In genomic region chr14:12208554-12208953, GRCm38 (mm10) we compare ENCODE assay signal across 9 mouse cellular contexts.
DNase-seq lines count a peak whose midpoint lies in the region; ATAC-seq and TF ChIP-seq lines count a peak whose summit lies in the region.
"Had no signal": no experiment of that assay in that cellular context is flagged by ENCODE, and none has a peak within 500 bp of the region (broad histone marks: within the 10 kb centered on the region; RNA-seq: fewer than 3 reads in every experiment).

No protein-coding gene starts in this region.

- no peaks in the 10 kb centered on the region for H3K4me1 ChIP-seq in heart, embryonic 11.5 days (ENCODE audit: control insufficient read depth, insufficient read depth, low read length)
- no peaks in the 10 kb centered on the region; the same call in 1 of the 2 replicates for H3K4me1 ChIP-seq in bone marrow, adult 2 months (ENCODE audit: control insufficient read depth, insufficient read depth, low read length)
- H3K4me1 ChIP-seq: hindbrain, embryonic 15.5 days had no signal

- H3K36me3 ChIP-seq in heart, embryonic 11.5 days (ENCODE audit: control insufficient read depth, insufficient read depth, low read length), result no peaks in the 10 kb centered on the region

- H3K9ac ChIP-seq in heart, embryonic 11.5 days (ENCODE audit: low read depth, low read length), result no peak overlapping the region
- H3K9ac ChIP-seq: hindbrain, embryonic 15.5 days had no signal

- 80% methylated on average over 2 of the region's 2 CpGs for WGBS in heart, embryonic 11.5 days (ENCODE audit: insufficient replicate concordance)
- WGBS in bone marrow, adult 2 months, result 76% methylated on average over 2 of the region's 2 CpGs

- H3K9me3 ChIP-seq in heart, embryonic 11.5 days (replicated peaks; ENCODE audit: control insufficient read depth, low read length), result no peaks in the 10 kb centered on the region
- H3K9me3 ChIP-seq: hindbrain, embryonic 15.5 days had no signal

- no peak overlapping the region for H3K4me2 ChIP-seq in heart, embryonic 11.5 days
- H3K4me2 ChIP-seq: hindbrain, embryonic 15.5 days had no signal

- no peaks in the 10 kb centered on the region for H3K27me3 ChIP-seq in heart, embryonic 11.5 days (ENCODE audit: control insufficient read depth, insufficient read depth, low read length)
- H3K27me3 ChIP-seq: hindbrain, embryonic 15.5 days had no signal

- TF ChIP-seq POLR2A in bone marrow, adult 2 months (IDR thresholded peaks at IDR 0.05; ENCODE audit: borderline replicate concordance, control insufficient read depth, low read depth, low read length), result no peak

- peak; percentile 42 for DNase-seq in heart, adult 11 months
- DNase-seq in right cerebral cortex, adult 2 months (ENCODE audit: low spot score in 2 of 2), result peak; percentile 31 to 34
- no peak for DNase-seq in right cerebral cortex, postnatal 25 days
- peak; percentile 12 to 28 for DNase-seq in lung, adult 18-20 months
- DNase-seq in layer of hippocampus, postnatal 36 days, result no peak

- ATAC-seq in heart, embryonic 11.5 days (replicated peaks; ENCODE audit: insufficient number of reproducible peaks, low FRiP score, low TSS enrichment), result no peak
- no peak for ATAC-seq in frontal cortex, adult (ENCODE audit: low TSS enrichment)

- TF ChIP-seq CTCF in bone marrow, adult 2 months (IDR thresholded peaks at IDR 0.05; ENCODE audit: control insufficient read depth, insufficient read depth, low read length), result 0 out of 2 replicates have a peak, but pooled peaks have one; percentile 6

- H3K4me3 ChIP-seq in heart, embryonic 11.5 days (ENCODE audit: low read depth, low read length), result no peak overlapping the region
- no peak overlapping the region for H3K4me3 ChIP-seq in bone marrow, adult 2 months (replicated peaks; ENCODE audit: control insufficient read depth, low read depth, low read length)
- H3K4me3 ChIP-seq: hindbrain, embryonic 15.5 days had no signal

- H3K27ac ChIP-seq in heart, embryonic 11.5 days (ENCODE audit: low read depth, low read length), result no peak overlapping the region
- no peak overlapping the region for H3K27ac ChIP-seq in bone marrow, adult 2 months (ENCODE audit: control insufficient read depth, insufficient read depth, low read depth, low read length, poor library complexity)
- H3K27ac ChIP-seq: hindbrain, embryonic 15.5 days had no signal

Comparison
In these comparisons a context has a peak if more than half of its experiments do, and no peak if none do; other contexts are left out.
1. DNase-seq: peak in heart, adult 11 months (single experiment), right cerebral cortex, adult 2 months (2 of 2) and lung, adult 18-20 months (2 of 2); none in right cerebral cortex, postnatal 25 days (single experiment) and layer of hippocampus, postnatal 36 days (0 of 2).